Mouse (Mus musculus) kidney, embryonic 15.5 days (tissue): ENCODE data around the gene Klb. TPM values are rescaled to one million over a fixed set of nuclear protein-coding genes. Genes with fewer than 3 reads are reported as not detected.
"Not testable (repeated sequence)": the region's sequence is repeated elsewhere in the genome, so short reads cannot be mapped to it uniquely, and the experiment has no call there.

Experiments used
- ATAC-seq: fragments of 200-750 bp; cut with Nextera tagmentation; replicated peaks from 2 replicates; pipeline ENCODE4 v1.8.0; 2017; ENCODE audit warnings: moderate TSS enrichment; ENCODE audit not compliant: low FRiP score
- H3K27ac ChIP-seq: fragments of 300-500 bp; sonication (generic); 2 replicates; pipeline ENCODE4 v1.5.1; 2015; ENCODE audit warnings: mild to moderate bottlenecking, inconsistent platforms
- H3K27me3 ChIP-seq: fragments of 300-500 bp; sonication (generic); 2 replicates; pipeline ENCODE4 v1.6.1; 2015; ENCODE audit warnings: inconsistent platforms
- H3K36me3 ChIP-seq: fragments of 300-500 bp; sonication (generic); 2 replicates; pipeline ENCODE4 v1.6.1; 2015; ENCODE audit warnings: inconsistent platforms
- H3K4me1 ChIP-seq: fragments of 300-500 bp; sonication (generic); 2 replicates; pipeline ENCODE4 v1.6.1; 2015; ENCODE audit warnings: inconsistent platforms
- H3K4me2 ChIP-seq: fragments of 300-500 bp; sonication (generic); 2 replicates; pipeline ENCODE4 v1.6.1; 2015; ENCODE audit warnings: moderate library complexity, mild to moderate bottlenecking, inconsistent platforms
- H3K4me3 ChIP-seq: fragments of 300-500 bp; sonication (generic); replicated peaks from 2 replicates; pipeline ENCODE4 v1.5.1; 2015; ENCODE audit warnings: mild to moderate bottlenecking, inconsistent platforms
- H3K9ac ChIP-seq: fragments of 300-500 bp; sonication (generic); 2 replicates; pipeline ENCODE4 v1.6.1; 2015; ENCODE audit warnings: mild to moderate bottlenecking, inconsistent platforms
- H3K9me3 ChIP-seq: fragments of 300-500 bp; sonication (generic); replicated peaks from 2 replicates; pipeline ENCODE4 v1.6.1; 2016; ENCODE audit warnings: inconsistent platforms
- WGBS: fragments of 180-500 bp; shearing (Covaris S2); methylation state at CpG from one replicate; pipeline ENCODE4 v1.1.7; 2015; ENCODE audit warnings: mixed read lengths; 5-methylcytosine and 5-hydroxymethylcytosine counted together
- polyA plus RNA-seq: library from polyadenylated mRNA; unstranded; fragments of >200 nt; fragmentation: Nextera tagmentation; extraction: Ambion mirVana; gene quantifications from 2 replicates; pipeline ENCODE4 v1.2.1, GENCODE M21; 2015

Klb gene
- polyA plus RNA-seq = 0.15 and 0.44 TPM in 2 replicates

GRCm38 (mm10) chr5:65348168-65348567, at the start of gene Klb:
Gene Klb (plus strand): TSS chr5:65348314.
- WGBS = 58% methylated on average over 15 of the region's 15 CpGs
- Histone ChIP-seq H3K4me1 (0 out of 2 replicates have a peak, but pooled peaks cover 4% of the 10 kb centered on the region), H3K4me2 (peak within 1 kb of the TSS; percentile 31), H3K9me3 (no peaks in the 10 kb centered on the region), H3K36me3 (no peaks in the 10 kb centered on the region), H3K4me3 (no peak within 1 kb of the TSS), H3K9ac (no peak within 1 kb of the TSS), H3K27ac (no peak within 1 kb of the TSS), H3K27me3 (no peaks in the 10 kb centered on the region)
- ATAC-seq = no peak

- not testable (repeated sequence) for ATAC-seq
- H3K36me3 ChIP-seq = peaks cover 75% of the 10 kb centered on the region
Measured at GRCm38 (mm10) chr5:65299623-65300022, 48.5 kb upstream of the Klb start.

GRCm38 (mm10) chr5:65300121-65300520, 48.0 kb upstream of the Klb start:
- ATAC-seq = no peak
- Histone ChIP-seq H3K4me2 (no peak overlapping the region), H3K4me1 (no peaks in the 10 kb centered on the region), H3K27me3 (no peaks in the 10 kb centered on the region), H3K4me3 (no peak overlapping the region), H3K27ac (no peak overlapping the region), H3K9me3 (no peaks in the 10 kb centered on the region), H3K36me3 (peaks cover 75% of the 10 kb centered on the region), H3K9ac (no peak overlapping the region)
- WGBS = 89% methylated on average over 9 of the region's 9 CpGs

More at GRCm38 (mm10) chr5:65299623-65300022, 48.5 kb upstream of the Klb start:
- not testable (repeated sequence) for H3K4me1 ChIP-seq, H3K9ac ChIP-seq, H3K27me3 ChIP-seq, H3K9me3 ChIP-seq, H3K27ac ChIP-seq, H3K4me3 ChIP-seq, H3K4me2 ChIP-seq
- 90% methylated on average over 1 of the region's 1 CpGs for WGBS

- Histone ChIP-seq H3K9me3 (no peaks in the 10 kb centered on the region), H3K36me3 (peaks cover 73% of the 10 kb centered on the region), H3K27ac (no peak overlapping the region), H3K9ac (no peak overlapping the region), H3K4me2 (no peak overlapping the region), H3K4me3 (no peak overlapping the region), H3K4me1 (no peaks in the 10 kb centered on the region), H3K27me3 (no peaks in the 10 kb centered on the region)
- ATAC-seq = no peak
- WGBS = 83% methylated on average over 9 of the region's 9 CpGs
Measured at GRCm38 (mm10) chr5:65305516-65305915, 42.6 kb upstream of the Klb start.

- H3K4me3 ChIP-seq = no peak overlapping the region
- no peaks in the 10 kb centered on the region for H3K27me3 ChIP-seq
- no peaks in the 10 kb centered on the region for H3K4me1 ChIP-seq
- H3K36me3 ChIP-seq = peaks cover 75% of the 10 kb centered on the region
- H3K27ac ChIP-seq = no peak overlapping the region
- H3K9ac ChIP-seq = no peak overlapping the region
- H3K9me3 ChIP-seq = no peaks in the 10 kb centered on the region
- no peak overlapping the region for H3K4me2 ChIP-seq
- ATAC-seq = no peak
- WGBS = 97% methylated on average over 7 of the region's 7 CpGs
Measured at GRCm38 (mm10) chr5:65308208-65308607, 39.9 kb upstream of the Klb start.

- H3K36me3 ChIP-seq = peaks cover 77% of the 10 kb centered on the region
Measured at GRCm38 (mm10) chr5:65308866-65309265, 39.2 kb upstream of the Klb start.

GRCm38 (mm10) chr5:65319176-65319575, 28.9 kb upstream of the Klb start:
- no peak overlapping the region for H3K4me3 ChIP-seq
- peaks cover 48% of the 10 kb centered on the region for H3K36me3 ChIP-seq
- no peak overlapping the region for H3K4me2 ChIP-seq
- H3K27me3 ChIP-seq = no peaks in the 10 kb centered on the region
- no peaks in the 10 kb centered on the region; the same call in 1 of the 2 replicates for H3K4me1 ChIP-seq
- H3K27ac ChIP-seq = no peak overlapping the region
- no peaks in the 10 kb centered on the region for H3K9me3 ChIP-seq
- no peak overlapping the region for H3K9ac ChIP-seq
- 88% methylated on average over 9 of the region's 9 CpGs for WGBS
- ATAC-seq = no peak

More at GRCm38 (mm10) chr5:65308866-65309265, 39.2 kb upstream of the Klb start:
- ATAC-seq = no peak
- no peaks in the 10 kb centered on the region for H3K4me1 ChIP-seq
- 97% methylated on average over 3 of the region's 3 CpGs for WGBS
- no peak overlapping the region for H3K27ac ChIP-seq
- H3K27me3 ChIP-seq = no peaks in the 10 kb centered on the region
- no peaks in the 10 kb centered on the region for H3K9me3 ChIP-seq
- no peak overlapping the region for H3K4me3 ChIP-seq
- H3K4me2 ChIP-seq = no peak overlapping the region
- H3K9ac ChIP-seq = no peak overlapping the region

- 50% methylated on average over 10 of the region's 10 CpGs for WGBS
Measured at GRCm38 (mm10) chr5:65322165-65322564, 25.9 kb upstream of the Klb start.

GRCm38 (mm10) chr5:65324271-65324670, 23.8 kb upstream of the Klb start:
- Histone ChIP-seq H3K4me1 (peaks cover 4% of the 10 kb centered on the region; the same call in 1 of the 2 replicates), H3K36me3 (peaks cover 2% of the 10 kb centered on the region; the same call in 1 of the 2 replicates), H3K4me3 (no peak overlapping the region), H3K27me3 (no peaks in the 10 kb centered on the region), H3K27ac (no peak overlapping the region), H3K4me2 (no peak overlapping the region), H3K9ac (no peak overlapping the region), H3K9me3 (no peaks in the 10 kb centered on the region)
- no peak for ATAC-seq
- WGBS = 85% methylated on average over 3 of the region's 3 CpGs

More at GRCm38 (mm10) chr5:65322165-65322564, 25.9 kb upstream of the Klb start:
- no peak overlapping the region for H3K27ac ChIP-seq
- no peaks in the 10 kb centered on the region for H3K27me3 ChIP-seq
- H3K9me3 ChIP-seq = no peaks in the 10 kb centered on the region
- H3K4me1 ChIP-seq = peaks cover 4% of the 10 kb centered on the region; the same call in 1 of the 2 replicates
- H3K9ac ChIP-seq = no peak overlapping the region
- no peak overlapping the region for H3K4me3 ChIP-seq
- ATAC-seq = no peak
- H3K36me3 ChIP-seq = peaks cover 20% of the 10 kb centered on the region
- H3K4me2 ChIP-seq = no peak overlapping the region

- 81% methylated on average over 3 of the region's 3 CpGs for WGBS
- Histone ChIP-seq H3K9me3 (no peaks in the 10 kb centered on the region), H3K36me3 (no peaks in the 10 kb centered on the region), H3K27me3 (no peaks in the 10 kb centered on the region), H3K4me2 (no peak overlapping the region), H3K27ac (no peak overlapping the region), H3K4me3 (no peak overlapping the region), H3K9ac (no peak overlapping the region), H3K4me1 (peaks cover 4% of the 10 kb centered on the region; the same call in 1 of the 2 replicates)
- no peak for ATAC-seq
Measured at GRCm38 (mm10) chr5:65324758-65325355, 23.3 kb upstream of the Klb start.

GRCm38 (mm10) chr5:65326212-65326611, 21.9 kb upstream of the Klb start:
- Histone ChIP-seq H3K27me3 (no peaks in the 10 kb centered on the region), H3K4me3 (no peak overlapping the region), H3K4me1 (peaks cover 4% of the 10 kb centered on the region; the same call in 1 of the 2 replicates), H3K36me3 (no peaks in the 10 kb centered on the region), H3K9me3 (no peaks in the 10 kb centered on the region), H3K4me2 (no peak overlapping the region), H3K9ac (no peak overlapping the region), H3K27ac (peak overlapping the region; percentile 37; the same call in 1 of the 2 replicates)
- ATAC-seq = no peak
- WGBS = 79% methylated on average over 5 of the region's 5 CpGs

GRCm38 (mm10) chr5:65329971-65330370, 18.1 kb upstream of the Klb start:
- Histone ChIP-seq H3K9me3 (no peaks in the 10 kb centered on the region), H3K4me1 (peaks cover 16% of the 10 kb centered on the region), H3K9ac (no peak overlapping the region), H3K27ac (no peak overlapping the region), H3K4me2 (no peak overlapping the region), H3K27me3 (no peaks in the 10 kb centered on the region), H3K4me3 (no peak overlapping the region), H3K36me3 (peaks cover 13% of the 10 kb centered on the region; the same call in 1 of the 2 replicates)
- ATAC-seq = no peak
- WGBS = 73% methylated on average over 3 of the region's 3 CpGs
